Mouse (Mus musculus) T-helper 1 cell (primary cell): ENCODE measurements around the gene Chadl.

Experiments used
- in situ Hi-C: fragments of 300-600 bp; cut with MboI, MseI; formaldehyde crosslinking; loops from one replicate; pipeline ENCODE4 v1.15.1; 2025; ENCODE audit warnings: high pct_unique_total_duplicates

Gene Chadl

DNA sequence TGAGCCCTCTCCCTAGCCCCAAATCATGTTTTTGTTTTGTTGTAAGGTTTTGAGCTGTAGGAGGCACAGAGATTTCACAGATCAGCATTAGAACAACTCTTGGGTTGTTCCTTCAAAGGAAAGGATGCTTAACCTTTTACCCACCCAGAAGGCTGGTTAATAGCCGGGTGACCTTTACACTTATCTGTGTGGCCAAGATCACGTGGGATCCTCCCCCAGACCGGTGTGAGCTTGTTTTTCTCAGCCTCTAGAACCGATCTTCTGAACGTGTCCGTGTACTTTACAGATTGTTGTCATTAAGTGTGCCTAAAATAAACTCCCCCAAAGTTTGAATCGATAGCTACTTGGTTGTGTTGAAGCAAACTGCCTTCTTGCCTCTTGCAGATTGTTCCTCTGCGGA is 3.5 kb upstream of the Chadl start:
- in situ Hi-C loops: no loop called here

- in situ Hi-C loops: no loop called here
Measured at GRCm38 (mm10) chr15:81700161-81700560, 3.1 kb upstream of the Chadl start.

GRCm38 (mm10) chr15:81698532-81698931 is 1.4 kb upstream of the Chadl start:
- in situ Hi-C loops: no loop called here

GRCm38 (mm10) chr15:81697847-81698246 is 760 bp upstream of the Chadl start:
- in situ Hi-C loops: no loop called here

GRCm38 (mm10) chr15:81694891-81695290 is 2.2 kb downstream of the Chadl start:
- in situ Hi-C loops: no loop called here

DNA sequence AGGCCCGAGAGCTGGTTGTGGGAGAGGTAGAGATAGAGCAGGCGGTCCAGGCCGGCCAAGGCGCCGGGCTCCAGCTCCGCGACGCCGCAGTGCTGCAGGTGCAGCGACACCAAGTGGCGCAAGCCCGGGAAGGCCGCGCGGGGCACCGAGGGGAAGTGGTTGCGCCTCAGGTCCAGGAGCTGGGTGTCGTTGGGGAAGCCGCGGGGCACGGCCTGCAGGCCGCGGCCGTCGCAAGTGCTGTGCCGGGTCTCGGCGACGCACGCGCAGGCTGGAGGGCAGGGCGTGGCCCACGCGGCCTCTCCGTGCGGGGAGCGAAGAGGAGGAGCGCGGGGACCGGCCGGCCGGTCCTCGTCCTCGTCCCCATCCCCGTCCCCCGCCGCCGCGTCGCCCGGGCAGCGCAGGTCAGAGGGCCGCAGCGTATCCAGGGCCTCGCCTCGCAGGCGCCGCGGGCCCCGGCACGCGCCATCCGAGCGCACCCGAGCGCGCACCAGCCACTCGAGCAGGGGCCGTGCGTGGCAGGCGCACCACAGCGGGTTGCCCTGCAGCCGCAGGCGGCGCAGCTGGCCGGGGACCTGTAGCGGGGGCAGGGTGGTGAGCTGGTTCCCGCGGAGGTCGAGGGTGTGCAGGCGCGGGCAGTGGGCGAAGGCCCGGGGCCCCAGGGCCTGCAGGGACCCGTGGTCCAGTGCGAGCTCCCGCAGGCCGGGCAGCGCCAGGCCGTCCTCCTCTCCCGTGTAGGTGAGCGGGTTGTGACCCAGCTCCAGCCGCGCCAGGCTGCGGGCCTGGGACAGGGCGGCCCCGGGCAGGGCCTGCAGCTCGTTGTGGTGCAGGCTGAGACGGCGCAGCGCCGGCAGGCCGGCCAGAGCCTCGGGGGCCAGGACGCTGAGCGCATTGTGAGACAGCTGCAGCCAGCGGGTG is 2.9 kb downstream of the Chadl start:
- in situ Hi-C loops: no loop called here

DNA sequence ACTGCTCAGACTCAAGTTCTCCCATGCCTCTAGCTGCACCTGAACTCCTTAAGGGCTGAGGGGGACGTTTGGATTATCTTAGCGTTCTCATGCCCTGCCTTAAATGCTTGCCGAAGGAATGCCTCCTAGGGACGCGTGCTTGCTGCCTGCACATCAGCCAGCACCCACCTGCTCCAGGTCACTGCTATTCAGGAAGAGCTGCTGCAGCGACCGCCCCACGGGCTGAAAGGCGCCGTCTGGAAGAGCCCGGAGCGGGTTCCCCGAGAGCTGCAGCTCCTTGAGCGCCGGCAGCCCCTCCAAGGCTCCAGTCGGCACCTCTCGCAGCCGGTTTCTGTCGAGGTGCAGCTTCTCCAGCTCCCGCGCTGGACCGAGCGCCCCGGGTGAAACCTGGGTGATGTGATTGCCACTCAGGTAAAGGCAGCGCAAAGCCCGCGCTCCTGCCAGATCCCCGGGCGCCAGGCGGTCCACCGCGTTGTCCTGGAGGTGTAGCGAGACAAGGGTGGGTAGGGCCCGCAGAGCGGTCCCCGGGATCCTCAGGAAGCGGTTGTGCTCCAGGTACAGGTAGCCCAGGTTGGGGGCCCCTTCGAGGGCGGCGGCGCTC is 3.6 kb downstream of the Chadl start:
- in situ Hi-C loops: no loop called here

DNA sequence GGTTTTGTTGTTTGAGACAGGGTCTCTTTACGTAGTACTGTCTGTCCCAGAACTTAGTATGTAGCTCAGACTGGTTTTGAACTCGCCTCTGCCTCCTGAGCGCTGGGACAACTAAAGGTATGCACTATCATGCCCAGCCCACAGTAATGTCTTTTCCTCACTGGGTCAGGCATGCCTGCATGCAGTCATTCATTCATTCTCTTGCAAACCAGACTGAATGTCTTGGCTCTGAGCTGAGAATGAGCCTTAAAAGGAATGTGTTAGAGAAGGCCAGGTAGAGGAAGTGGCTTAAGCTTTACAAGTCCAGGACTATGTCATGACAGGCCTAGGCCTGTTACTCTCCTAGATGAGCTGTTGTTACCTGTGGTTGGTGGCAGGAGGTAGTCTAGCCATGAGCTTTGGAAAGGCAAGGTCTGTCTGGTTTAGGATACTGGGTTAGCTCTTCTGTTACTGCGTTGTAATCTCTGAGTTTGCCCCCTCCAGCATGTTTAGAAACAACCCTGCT is 16.7 kb downstream of the Chadl start:
- in situ Hi-C loops: no loop called here

GRCm38 (mm10) chr15:81676637-81677036 is 20.4 kb downstream of the Chadl start:
- in situ Hi-C loops: no loop called here

DNA sequence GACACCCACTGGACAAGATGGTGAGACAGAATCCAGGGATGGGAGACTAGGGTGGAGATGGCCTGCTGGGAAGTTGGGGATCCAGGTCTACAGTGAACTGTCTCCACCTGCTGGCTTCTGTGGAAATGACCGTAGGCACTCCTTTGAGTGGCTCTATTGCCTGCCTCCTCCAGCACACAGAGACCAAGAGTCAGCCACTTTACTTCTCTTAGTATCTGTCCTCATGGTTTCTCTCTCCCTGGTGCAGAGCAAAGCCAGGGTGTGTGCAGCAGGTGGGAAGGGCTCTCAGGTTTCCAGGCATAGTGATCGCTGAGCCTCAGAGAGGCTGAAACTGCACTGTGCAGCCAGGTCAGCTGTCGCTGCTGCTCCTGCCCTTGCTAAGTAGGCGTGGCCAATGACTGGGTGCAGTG is 26.9 kb downstream of the Chadl start:
- in situ Hi-C loops: no loop called here

GRCm38 (mm10) chr15:81666957-81667356 is 30.1 kb downstream of the Chadl start:
- in situ Hi-C loops: no loop called here

- in situ Hi-C loops: no loop called here
Measured at GRCm38 (mm10) chr15:81663697-81664561, 33.2 kb downstream of the Chadl start, which contains the start of gene L3mbtl2. L3mbtl2 (plus strand) TSS chr15:81663889.

GRCm38 (mm10) chr15:81663281-81663680 is 33.8 kb downstream of the Chadl start:
- in situ Hi-C loops: no loop called here

DNA sequence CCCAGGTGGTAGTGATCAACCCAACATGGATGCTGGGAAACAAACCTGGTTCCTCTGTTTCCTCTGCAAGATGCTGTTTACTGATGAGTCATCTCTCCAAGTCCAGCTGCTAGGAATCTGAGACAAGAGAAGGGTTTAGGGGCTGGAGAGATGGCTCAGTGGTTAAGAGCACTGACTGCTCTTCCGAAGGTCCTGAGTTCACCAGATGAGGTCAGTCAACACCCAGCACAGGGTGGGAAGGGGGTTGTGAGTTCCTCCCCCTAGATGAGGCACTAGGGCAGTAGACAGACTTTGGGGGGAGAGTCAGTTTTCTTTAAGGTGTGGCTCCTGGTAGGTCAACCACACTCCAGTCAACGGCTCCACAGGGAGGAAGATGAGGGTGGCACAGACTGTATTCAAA is 35.4 kb downstream of the Chadl start:
- in situ Hi-C loops: no loop called here

GRCm38 (mm10) chr15:81650636-81651035 is 46.5 kb downstream of the Chadl start:
- in situ Hi-C loops: no loop called here

DNA sequence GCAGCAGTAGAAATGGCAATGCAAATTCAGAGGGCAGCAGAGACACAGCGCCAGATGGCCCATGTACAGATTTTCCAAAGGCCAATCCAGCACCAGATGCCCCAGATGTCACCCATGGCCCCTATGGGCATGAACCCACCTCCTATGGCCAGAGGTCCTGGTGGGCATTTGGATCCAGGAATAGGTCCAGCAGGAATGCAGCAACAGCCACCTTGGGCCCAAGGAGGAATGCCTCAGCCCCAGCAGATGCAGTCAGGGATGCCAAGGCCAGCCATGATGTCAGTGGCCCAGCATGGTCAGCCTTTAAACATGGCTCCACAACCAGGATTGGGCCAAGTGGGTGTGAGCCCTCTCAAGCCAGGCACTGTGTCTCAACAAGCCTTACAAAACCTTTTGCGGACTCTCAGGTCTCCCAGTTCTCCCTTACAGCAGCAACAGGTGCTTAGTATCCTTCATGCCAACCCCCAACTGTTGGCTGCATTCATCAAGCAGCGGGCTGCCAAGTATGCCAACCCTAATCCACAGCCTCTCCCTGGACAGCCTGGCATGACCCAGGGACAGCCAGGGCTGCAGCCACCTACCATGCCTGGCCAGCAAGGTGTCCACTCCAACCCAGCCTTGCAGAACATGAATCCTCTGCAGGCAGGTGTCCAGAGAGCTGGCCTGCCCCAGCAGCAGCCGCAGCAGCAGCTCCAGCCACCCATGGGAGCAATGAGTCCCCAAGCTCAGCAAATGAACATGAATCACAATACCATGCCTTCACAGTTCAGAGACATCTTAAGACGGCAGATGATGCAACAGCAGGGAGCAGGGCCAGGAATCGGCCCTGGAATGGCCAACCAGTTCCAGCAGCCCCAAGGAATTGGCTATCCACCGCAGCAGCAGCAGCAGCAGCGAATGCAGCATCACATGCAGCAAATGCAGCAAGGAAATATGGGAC is 47.3 kb downstream of the Chadl start:
- in situ Hi-C loops: loop anchor here (10.0 to 25.0 kb wide), 2 partner anchors 675 to 687 kb away; no protein-coding TSS in a partner anchor
